Mouse (Mus musculus): Measurements from ENCODE around the gene Thoc5. TPM values are rescaled to one million over a fixed set of nuclear protein-coding genes. Genes with fewer than 3 reads are reported as not detected.

Gene Thoc5
- polyA plus RNA-seq, 1 experiment from 2014 or later: 39.7 TPM

- H3K36me3 ChIP-seq: peaks cover 97% of the 10 kb centered on the region
- no peak overlapping the region for H3K9ac ChIP-seq
- H3K4me1 ChIP-seq: no peaks in the 10 kb centered on the region
- H3K27me3 ChIP-seq: no peaks in the 10 kb centered on the region
- no peaks in the 10 kb centered on the region for H3K9me3 ChIP-seq
- no peak overlapping the region for H3K4me2 ChIP-seq
- WGBS: 73% methylated on average over 2 of the region's 2 CpGs
- no peak overlapping the region for H3K27ac ChIP-seq
- ATAC-seq (ENCODE audit: insufficient number of reproducible peaks, insufficient read depth, low FRiP score, low TSS enrichment, low read depth): no peak
- H3K4me3 ChIP-seq: no peak overlapping the region
Measured at GRCm38 (mm10) chr11:4921281-4921680, 26.2 kb downstream of the Thoc5 start.

- H3K4me1 ChIP-seq: no peaks in the 10 kb centered on the region
- H3K27ac ChIP-seq: no peak overlapping the region
- ATAC-seq (ENCODE audit: insufficient number of reproducible peaks, insufficient read depth, low FRiP score, low TSS enrichment, low read depth): no peak
- H3K9me3 ChIP-seq: no peaks in the 10 kb centered on the region
- peaks cover 98% of the 10 kb centered on the region for H3K36me3 ChIP-seq
- no peak overlapping the region for H3K4me3 ChIP-seq
- H3K27me3 ChIP-seq: no peaks in the 10 kb centered on the region
- no peak overlapping the region for H3K9ac ChIP-seq
- no peak overlapping the region for H3K4me2 ChIP-seq
- WGBS: 92% methylated on average over 7 of the region's 7 CpGs
Measured at GRCm38 (mm10) chr11:4921751-4922150, 26.6 kb downstream of the Thoc5 start.

- Histone ChIP-seq H3K9me3 (no peaks in the 10 kb centered on the region), H3K27ac (no peak overlapping the region), H3K9ac (peak overlapping the region; percentile 4; the same call in 1 of the 2 replicates), H3K4me3 (no peak overlapping the region), H3K36me3 (peaks cover 77% of the 10 kb centered on the region), H3K4me2 (no peak overlapping the region), H3K27me3 (no peaks in the 10 kb centered on the region), H3K4me1 (peaks cover 9% of the 10 kb centered on the region; the same call in 1 of the 2 replicates)
- WGBS: 87% methylated on average over 3 of the region's 3 CpGs
- no peak for ATAC-seq (ENCODE audit: insufficient number of reproducible peaks, insufficient read depth, low FRiP score, low TSS enrichment, low read depth)
Measured at GRCm38 (mm10) chr11:4927224-4927623, 32.1 kb downstream of the Thoc5 start.

GRCm38 (mm10) chr11:4931009-4931601, 36.0 kb downstream of the Thoc5 start:
- Histone ChIP-seq H3K27me3 (no peaks in the 10 kb centered on the region), H3K9me3 (no peaks in the 10 kb centered on the region), H3K27ac (peak overlapping the region; percentile 35; the same call in 1 of the 2 replicates), H3K36me3 (peaks cover 44% of the 10 kb centered on the region), H3K4me3 (no peak overlapping the region), H3K9ac (no peak overlapping the region), H3K4me1 (peaks cover 9% of the 10 kb centered on the region; the same call in 1 of the 2 replicates), H3K4me2 (no peak overlapping the region)
- WGBS: 69% methylated on average over 1 of the region's 1 CpGs
- no peak for ATAC-seq (ENCODE audit: insufficient number of reproducible peaks, insufficient read depth, low FRiP score, low TSS enrichment, low read depth)

GRCm38 (mm10) chr11:4936243-4936642, 41.1 kb downstream of the Thoc5 start:
- H3K9me3 ChIP-seq: no peaks in the 10 kb centered on the region
- no peak overlapping the region for H3K27ac ChIP-seq
- no peaks in the 10 kb centered on the region for H3K27me3 ChIP-seq
- H3K4me2 ChIP-seq: no peak overlapping the region
- H3K4me1 ChIP-seq: peaks cover 2% of the 10 kb centered on the region; the same call in 1 of the 2 replicates
- no peak overlapping the region for H3K4me3 ChIP-seq
- H3K9ac ChIP-seq: no peak overlapping the region
- no peak for ATAC-seq (ENCODE audit: insufficient number of reproducible peaks, insufficient read depth, low FRiP score, low TSS enrichment, low read depth)
- H3K36me3 ChIP-seq: 0 out of 2 replicates have a peak, but pooled peaks cover 4% of the 10 kb centered on the region
- WGBS: 80% methylated on average over 5 of the region's 5 CpGs

GRCm38 (mm10) chr11:4946530-4946929, 51.4 kb downstream of the Thoc5 start:
- 34% methylated on average over 13 of the region's 13 CpGs for WGBS
- peak overlapping the region; percentile 56 for H3K4me3 ChIP-seq

GRCm38 (mm10) chr11:4946947-4947812, 52.1 kb downstream of the Thoc5 start:
- Histone ChIP-seq H3K9me3 (no peaks in the 10 kb centered on the region), H3K4me3 (peak overlapping the region; percentile 56), H3K9ac (no peak overlapping the region), H3K27me3 (peaks cover 85% of the 10 kb centered on the region), H3K36me3 (no peaks in the 10 kb centered on the region), H3K4me1 (peaks cover 24% of the 10 kb centered on the region), H3K4me2 (peak overlapping the region; percentile 97), H3K27ac (no peak overlapping the region)
- 0 out of 2 replicates have a peak, but pooled peaks have one; percentile 60 for ATAC-seq (ENCODE audit: insufficient number of reproducible peaks, insufficient read depth, low FRiP score, low TSS enrichment, low read depth)
- under 1% methylated on average over 120 of the region's 120 CpGs for WGBS

More at GRCm38 (mm10) chr11:4946530-4946929, 51.4 kb downstream of the Thoc5 start:
- Histone ChIP-seq H3K4me1 (peaks cover 24% of the 10 kb centered on the region), H3K36me3 (no peaks in the 10 kb centered on the region), H3K9me3 (no peaks in the 10 kb centered on the region), H3K27me3 (peaks cover 79% of the 10 kb centered on the region), H3K4me2 (peak overlapping the region; percentile 97), H3K9ac (no peak overlapping the region), H3K27ac (no peak overlapping the region)
- no peak for ATAC-seq (ENCODE audit: insufficient number of reproducible peaks, insufficient read depth, low FRiP score, low TSS enrichment, low read depth)

- H3K27me3 ChIP-seq: peaks cover 92% of the 10 kb centered on the region
- no peak within 1 kb of the TSS for H3K27ac ChIP-seq
- under 1% methylated on average over 39 of the region's 41 CpGs for WGBS
- H3K4me2 ChIP-seq: peak within 1 kb of the TSS; percentile 97
- peak within 1 kb of the TSS; percentile 56 for H3K4me3 ChIP-seq
- no peaks in the 10 kb centered on the region for H3K36me3 ChIP-seq
- no peaks in the 10 kb centered on the region for H3K9me3 ChIP-seq
- ATAC-seq (ENCODE audit: insufficient number of reproducible peaks, insufficient read depth, low FRiP score, low TSS enrichment, low read depth): peak; percentile 15; the same call in 1 of the 2 replicates
- peaks cover 24% of the 10 kb centered on the region for H3K4me1 ChIP-seq
- H3K9ac ChIP-seq: no peak within 1 kb of the TSS
Measured at GRCm38 (mm10) chr11:4947813-4948174, 52.7 kb downstream of the Thoc5 start, which contains the start of gene Nefh. Gene Nefh, minus strand, starts transcription at chr11:4948064.

GRCm38 (mm10) chr11:4948792-4949191, 53.7 kb downstream of the Thoc5 start:
- Histone ChIP-seq H3K9me3 (no peaks in the 10 kb centered on the region), H3K36me3 (no peaks in the 10 kb centered on the region), H3K4me1 (peaks cover 27% of the 10 kb centered on the region), H3K9ac (no peak overlapping the region), H3K27me3 (peaks cover 98% of the 10 kb centered on the region), H3K4me3 (no peak overlapping the region), H3K27ac (no peak overlapping the region), H3K4me2 (no peak overlapping the region)
- no peak for ATAC-seq (ENCODE audit: insufficient number of reproducible peaks, insufficient read depth, low FRiP score, low TSS enrichment, low read depth)
- 30% methylated on average over 8 of the region's 8 CpGs for WGBS

- Histone ChIP-seq H3K36me3 (no peaks in the 10 kb centered on the region), H3K9me3 (no peaks in the 10 kb centered on the region), H3K4me2 (no peak overlapping the region), H3K27ac (no peak overlapping the region), H3K4me1 (peaks cover 27% of the 10 kb centered on the region), H3K27me3 (peaks cover 98% of the 10 kb centered on the region), H3K9ac (no peak overlapping the region), H3K4me3 (no peak overlapping the region)
- WGBS: 6% methylated on average over 23 of the region's 23 CpGs
- no peak for ATAC-seq (ENCODE audit: insufficient number of reproducible peaks, insufficient read depth, low FRiP score, low TSS enrichment, low read depth)
Measured at GRCm38 (mm10) chr11:4949256-4950044, 54.3 kb downstream of the Thoc5 start.

- H3K9me3 ChIP-seq: no peaks in the 10 kb centered on the region
- H3K27ac ChIP-seq: no peak overlapping the region
- H3K27me3 ChIP-seq: peaks cover 77% of the 10 kb centered on the region
- H3K4me3 ChIP-seq: no peak overlapping the region
- no peak for ATAC-seq (ENCODE audit: insufficient number of reproducible peaks, insufficient read depth, low FRiP score, low TSS enrichment, low read depth)
- no peak overlapping the region for H3K9ac ChIP-seq
- 2% methylated on average over 6 of the region's 6 CpGs for WGBS
- peaks cover 8% of the 10 kb centered on the region; the same call in 1 of the 2 replicates for H3K4me1 ChIP-seq
- no peak overlapping the region for H3K4me2 ChIP-seq
- no peaks in the 10 kb centered on the region for H3K36me3 ChIP-seq
Measured at GRCm38 (mm10) chr11:4953401-4953800, 58.3 kb downstream of the Thoc5 start.
